Mouse (Mus musculus): ENCODE data around the gene Epyc. TPM values are rescaled to one million over a fixed set of nuclear protein-coding genes. Genes with fewer than 3 reads are reported as not detected.
"Not testable (repeated sequence)": the region's sequence is repeated elsewhere in the genome, so short reads cannot be mapped to it uniquely, and the experiment has no call there.

Gene Epyc
- total RNA-seq, 2 experiments from 2014 or later, result not detected

DNA sequence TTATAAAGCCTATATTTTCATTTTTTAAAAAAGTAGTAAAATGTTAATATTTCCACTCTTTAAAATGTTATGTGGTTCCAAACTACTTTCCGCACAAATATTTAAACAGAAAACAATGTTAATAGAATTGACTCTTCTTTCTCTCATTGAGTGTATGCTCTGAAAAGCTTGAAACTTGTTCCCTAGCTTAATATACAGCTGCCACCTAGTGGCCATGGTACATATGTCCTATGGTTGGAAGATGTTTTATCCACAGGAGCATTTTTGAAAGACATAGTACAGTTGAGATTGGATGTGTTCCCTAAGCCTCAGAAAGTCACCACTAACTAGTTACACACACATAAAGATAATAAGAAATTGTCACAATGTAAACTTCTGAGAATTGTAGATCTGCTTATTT is 60.7 kb downstream of the Epyc start:
- ATAC-seq (replicated peaks; ENCODE audit: low FRiP score, low TSS enrichment, poor library complexity, severe bottlenecking), result peak; percentile 77; the same call in 1 of the 2 replicates

DNA sequence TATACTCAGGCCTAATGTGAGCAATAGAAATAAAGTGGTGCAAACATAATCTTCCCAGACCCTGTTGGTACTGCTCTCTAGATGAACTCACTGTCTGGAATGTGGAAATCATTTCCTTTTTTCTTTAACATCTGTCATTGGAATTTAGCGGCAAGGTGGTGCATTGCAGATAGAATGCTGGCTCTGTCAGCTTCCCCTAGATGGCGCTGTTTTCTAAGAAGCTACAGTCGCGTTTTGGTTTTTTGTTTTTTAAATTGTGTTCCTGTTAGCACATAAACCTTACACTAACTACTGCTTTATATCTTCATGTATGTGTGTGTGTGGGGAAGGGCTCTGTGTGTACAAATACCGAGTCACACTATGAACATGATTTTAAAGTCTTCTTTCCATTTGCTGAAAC is 68.8 kb downstream of the Epyc start:
- ATAC-seq (replicated peaks; ENCODE audit: low FRiP score, low TSS enrichment, poor library complexity, severe bottlenecking), result peak; percentile 87

DNA sequence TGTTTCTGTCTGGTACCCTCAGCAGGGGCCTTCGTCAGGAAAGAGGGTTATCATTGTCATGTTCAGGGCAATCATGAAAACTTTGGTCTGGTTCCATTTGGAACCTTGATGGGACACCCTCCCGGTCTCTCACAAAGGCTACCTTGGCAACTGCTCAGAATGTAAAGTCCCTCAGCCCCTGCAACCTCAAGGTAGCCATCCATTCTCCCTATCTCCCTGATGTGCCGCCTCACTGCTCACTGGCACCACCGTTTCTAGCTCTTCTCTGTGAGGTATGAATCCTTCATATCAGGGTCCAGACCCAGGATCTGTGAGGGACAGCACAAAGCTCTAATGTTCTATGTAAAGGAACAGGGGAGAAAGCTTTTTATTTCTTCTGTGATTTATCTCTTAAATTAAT is 70.7 kb downstream of the Epyc start:
- ATAC-seq (replicated peaks; ENCODE audit: low FRiP score, low TSS enrichment, poor library complexity, severe bottlenecking), result no peak

DNA sequence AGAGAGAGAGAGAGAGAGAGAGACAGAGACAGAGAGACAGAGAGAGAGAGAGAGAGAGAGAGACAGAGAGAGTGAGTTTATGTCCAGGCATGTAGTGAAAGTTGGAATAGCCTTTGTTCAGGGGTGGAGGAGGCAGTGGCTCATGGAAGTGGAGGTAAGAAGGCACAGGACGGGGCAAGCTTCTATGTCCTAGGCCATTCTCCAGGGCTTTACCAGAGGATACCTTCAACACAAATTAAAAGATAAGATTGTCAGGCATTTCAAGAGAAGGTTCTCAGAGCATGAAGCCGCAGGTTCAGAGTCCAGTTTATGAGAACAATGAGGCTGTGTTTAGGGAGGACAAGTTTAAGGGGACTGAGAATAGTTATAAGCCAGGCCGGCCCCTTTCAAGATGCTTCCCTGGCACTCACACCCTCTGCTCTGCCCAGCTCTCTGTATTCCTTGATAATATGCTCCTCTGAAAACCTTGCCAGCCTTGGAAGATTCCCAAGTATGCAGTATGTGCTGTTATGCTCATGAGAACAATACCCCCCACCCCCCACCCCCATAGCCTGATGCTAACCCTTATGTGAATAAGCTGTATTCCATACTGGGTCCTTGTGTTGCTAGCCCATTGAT is 71.5 kb downstream of the Epyc start:
- no peak for ATAC-seq (replicated peaks; ENCODE audit: low FRiP score, low TSS enrichment, poor library complexity, severe bottlenecking)

DNA sequence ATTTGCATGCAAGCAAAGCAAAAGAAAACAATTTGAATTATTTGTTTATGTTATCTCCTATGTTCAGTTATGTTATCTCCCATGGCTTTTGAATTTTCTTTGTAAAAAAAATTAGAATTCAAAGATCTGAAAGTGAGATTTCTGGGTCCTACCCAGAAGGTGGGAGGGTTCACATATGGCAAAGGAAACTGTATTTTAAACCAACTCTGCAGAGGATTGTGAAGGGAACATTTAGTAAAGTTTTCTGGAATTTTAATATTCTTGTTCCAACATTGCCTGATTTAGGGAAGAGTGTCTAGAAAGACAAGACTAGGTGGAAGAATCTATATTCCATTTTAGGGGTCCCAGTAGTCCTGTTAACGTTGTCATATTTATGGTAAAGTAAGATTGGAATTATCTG is 73.4 kb downstream of the Epyc start:
- ATAC-seq (replicated peaks; ENCODE audit: low FRiP score, low TSS enrichment, poor library complexity, severe bottlenecking), result no peak

DNA sequence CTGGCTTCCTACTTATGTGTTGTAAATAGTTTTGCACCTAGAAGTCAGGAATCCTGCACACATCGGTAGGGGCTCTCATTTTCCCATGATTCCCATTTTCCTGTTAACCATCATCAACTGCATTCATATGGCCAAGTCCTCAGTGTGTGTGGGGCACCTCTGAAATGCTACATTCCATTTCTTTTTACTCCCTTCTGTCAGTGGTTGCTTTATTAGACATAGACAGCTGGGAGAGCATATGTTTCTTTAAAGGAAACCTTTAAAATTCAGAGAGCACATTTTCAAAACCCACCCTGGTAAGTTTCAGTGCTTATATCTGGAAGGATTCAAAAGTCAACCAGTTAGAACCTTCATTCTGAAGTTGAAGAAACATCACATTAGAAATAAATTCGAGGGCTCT is 74.2 kb downstream of the Epyc start:
- no peak for ATAC-seq (replicated peaks; ENCODE audit: low FRiP score, low TSS enrichment, poor library complexity, severe bottlenecking)

DNA sequence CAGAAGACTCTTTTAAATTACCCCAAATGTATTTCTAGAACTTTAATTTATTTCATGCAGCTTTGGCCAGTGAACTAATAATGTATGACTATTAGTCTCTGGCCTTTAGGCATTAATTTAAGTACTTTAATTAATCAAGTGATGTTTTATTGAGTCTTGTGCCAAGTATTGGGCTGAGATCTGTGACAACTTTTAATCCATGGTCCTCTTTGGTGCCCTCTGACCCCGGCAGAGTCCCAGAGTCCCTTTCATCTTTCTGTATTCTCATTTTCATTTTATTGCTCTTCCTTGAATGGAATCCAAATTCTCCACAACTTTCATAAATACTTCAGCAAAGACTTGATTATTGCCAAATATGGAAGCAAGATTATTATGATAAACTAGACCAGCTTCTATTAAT is 76.8 kb downstream of the Epyc start:
- ATAC-seq (replicated peaks; ENCODE audit: low FRiP score, low TSS enrichment, poor library complexity, severe bottlenecking), result no peak

DNA sequence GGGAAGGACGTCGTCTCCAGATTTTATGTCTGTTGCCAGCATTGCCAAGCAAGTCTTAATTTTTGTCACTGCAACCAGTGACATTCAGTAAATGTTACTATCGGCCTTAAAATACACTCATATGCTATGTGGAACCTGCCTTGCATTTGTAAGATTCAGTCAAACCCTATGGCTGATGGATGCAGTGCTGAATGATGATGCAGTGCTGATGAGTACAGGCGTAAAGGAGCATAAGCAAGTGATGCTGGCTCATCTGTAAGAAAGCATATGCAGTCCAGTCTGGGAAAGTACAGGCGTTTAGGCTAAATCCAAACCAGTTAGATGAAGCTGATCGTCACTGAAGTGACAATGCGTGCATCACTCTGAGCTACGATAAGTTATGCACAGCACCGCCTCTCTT is 78.8 kb downstream of the Epyc start:
- ATAC-seq (replicated peaks; ENCODE audit: low FRiP score, low TSS enrichment, poor library complexity, severe bottlenecking), result no peak

DNA sequence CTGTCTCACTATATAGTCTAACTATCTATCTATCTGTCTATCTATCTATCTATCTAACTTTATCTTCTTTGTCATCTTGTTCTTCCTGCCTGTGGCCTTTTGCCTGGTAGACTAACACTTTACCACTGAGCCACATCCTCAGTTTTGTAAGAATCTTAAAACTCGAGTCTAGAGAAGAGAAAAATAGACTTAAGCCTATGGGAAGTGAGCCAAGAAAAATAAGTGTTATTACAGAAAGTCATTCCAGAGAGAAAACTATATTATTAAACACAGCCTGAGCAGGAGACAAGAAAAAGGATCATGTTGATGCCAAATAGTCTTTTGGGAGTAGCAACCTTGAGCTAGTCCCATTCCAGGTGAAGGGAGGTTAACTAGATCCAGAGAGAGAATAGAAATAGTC is 82.1 kb downstream of the Epyc start:
- ATAC-seq (replicated peaks; ENCODE audit: low FRiP score, low TSS enrichment, poor library complexity, severe bottlenecking), result no peak

DNA sequence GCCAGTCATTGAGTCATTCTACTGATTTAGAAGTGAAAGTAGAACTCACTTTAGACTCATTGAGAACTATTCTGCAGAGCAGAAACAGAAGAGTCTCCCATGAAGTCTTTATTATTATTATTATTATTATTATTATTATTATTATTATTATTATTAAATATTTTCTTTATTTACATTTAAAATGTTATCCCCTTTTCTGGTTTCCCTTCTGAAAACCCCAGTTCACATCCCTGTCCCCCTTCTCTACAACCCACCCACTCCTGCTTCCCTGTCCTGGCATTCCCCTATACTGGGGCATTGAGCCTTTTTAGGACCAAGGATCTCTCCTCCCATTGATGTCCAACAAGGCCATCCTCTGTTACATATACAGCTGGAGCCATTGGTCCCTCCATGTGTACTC is 82.8 kb downstream of the Epyc start, which contains the start of gene C030005K15Rik:
TSS of gene C030005K15Rik (minus strand) at position 101 of the 400 bp plus-strand sequence.
- ATAC-seq (replicated peaks; ENCODE audit: low FRiP score, low TSS enrichment, poor library complexity, severe bottlenecking), result not testable (repeated sequence)

Other genes starting within 250 kb of the Epyc start
- not detected in 2 replicates for gene Dcn, start 164.5 kb upstream of the Epyc start, total RNA-seq (2014; fragmentation: Nextera tagmentation)
- not detected in 2 replicates for gene Dcn, start 164.5 kb upstream of the Epyc start, total RNA-seq (2017)
- not detected in 2 replicates for gene Lum, start 78.9 kb upstream of the Epyc start, total RNA-seq (2014; fragmentation: Nextera tagmentation)
- gene Lum, start 78.9 kb upstream of the Epyc start, total RNA-seq (2017), result not detected in 2 replicates
- gene Kera, start 37.2 kb upstream of the Epyc start, total RNA-seq (2014; fragmentation: Nextera tagmentation), result not detected in 2 replicates
- not detected in 2 replicates for gene Kera, start 37.2 kb upstream of the Epyc start, total RNA-seq (2017)
- not detected in 2 replicates for gene Ccer1, start 49.0 kb downstream of the Epyc start, total RNA-seq (2014; fragmentation: Nextera tagmentation)
- not detected in 2 replicates for gene Ccer1, start 49.0 kb downstream of the Epyc start, total RNA-seq (2017)
- not detected in 2 replicates for gene C030005K15Rik, start 82.7 kb downstream of the Epyc start, total RNA-seq (2014; fragmentation: Nextera tagmentation)
- not detected in 2 replicates for gene C030005K15Rik, start 82.7 kb downstream of the Epyc start, total RNA-seq (2017)